Comparison of ENCODE assay signal across 25 mouse cellular contexts in genomic region chr4:74902331-74902730, GRCm38 (mm10).
"Had no signal": no experiment of that assay in that cellular context is flagged by ENCODE, and none has a peak within 500 bp of the region (broad histone marks: within the 10 kb centered on the region; RNA-seq: fewer than 3 reads in every experiment).

No protein-coding gene starts in this region.

- H3K4me2 ChIP-seq: heart, embryonic 11.5 days; heart, embryonic 13.5 days; heart, embryonic 15.5 days; hindbrain, embryonic 13.5 days; kidney, embryonic 15.5 days; limb, embryonic 13.5 days; liver, embryonic 11.5 days; liver, embryonic 13.5 days had no signal

- H3K4me1 ChIP-seq: heart, embryonic 13.5 days; heart, embryonic 15.5 days; hindbrain, embryonic 13.5 days; kidney, embryonic 15.5 days; limb, embryonic 13.5 days; liver, embryonic 13.5 days had no signal

- H3K27me3 ChIP-seq: heart, embryonic 13.5 days; heart, embryonic 15.5 days; hindbrain, embryonic 13.5 days; kidney, embryonic 15.5 days; limb, embryonic 13.5 days; liver, embryonic 13.5 days had no signal

- H3K9ac ChIP-seq: heart, embryonic 13.5 days; heart, embryonic 15.5 days; hindbrain, embryonic 13.5 days; kidney, embryonic 15.5 days; limb, embryonic 13.5 days; liver, embryonic 13.5 days had no signal

- ATAC-seq: hindbrain, embryonic 16.5 days; intestine, embryonic 16.5 days had no signal

- H3K36me3 ChIP-seq: heart, embryonic 13.5 days; heart, embryonic 15.5 days; hindbrain, embryonic 13.5 days; kidney, embryonic 15.5 days; limb, embryonic 13.5 days; liver, embryonic 13.5 days had no signal

- H3K9me3 ChIP-seq: heart, embryonic 13.5 days; heart, embryonic 15.5 days; hindbrain, embryonic 13.5 days; kidney, embryonic 15.5 days; limb, embryonic 13.5 days; liver, embryonic 13.5 days had no signal

- H3K27ac ChIP-seq: heart, adult 2 months; heart, embryonic 13.5 days; heart, embryonic 15.5 days; hindbrain, embryonic 13.5 days; kidney, embryonic 15.5 days; layer of hippocampus, adult 2 months; left cerebral cortex, adult 2 months; limb, embryonic 13.5 days; liver, embryonic 13.5 days had no signal

- DNase-seq: gastrocnemius, postnatal 14 days; gastrocnemius, postnatal 36 days; heart, adult 11 months; heart, adult 2 months; heart, postnatal 14 days; heart, postnatal 36 days; kidney, adult 11 months; kidney, adult 2 months; kidney, adult 9 months; kidney, postnatal 10 days; kidney, postnatal 25 days; kidney, postnatal 4 days; liver; liver, embryonic 13.5 days had no signal

- H3K4me3 ChIP-seq: heart, adult 2 months; heart, embryonic 13.5 days; heart, embryonic 15.5 days; hindbrain, embryonic 13.5 days; kidney, embryonic 15.5 days; layer of hippocampus, adult 2 months; left cerebral cortex, adult 2 months; limb, embryonic 13.5 days; liver, embryonic 13.5 days had no signal
